Mouse (Mus musculus) limb, embryonic 12.5 days (tissue): ENCODE measurements around the gene Fignl1. TPM values are rescaled to one million over a fixed set of nuclear protein-coding genes. Genes with fewer than 3 reads are reported as not detected.

ENCODE experiments used
- ATAC-seq: fragments of 200-750 bp; cut with Nextera tagmentation; 2 replicates; pipeline ENCODE4 v1.8.0; 2017; ENCODE audit warnings: low read depth, moderate TSS enrichment; ENCODE audit not compliant: insufficient number of reproducible peaks, insufficient read depth, low FRiP score, low TSS enrichment
- H3K27ac ChIP-seq: fragments of 300-500 bp; sonication (generic); 2 replicates; pipeline ENCODE4 v1.5.1; 2016; ENCODE audit warnings: mild to moderate bottlenecking, moderate library complexity
- H3K27me3 ChIP-seq: fragments of 300-500 bp; sonication (generic); 2 replicates; pipeline ENCODE4 v1.6.1; 2016; ENCODE audit warnings: mild to moderate bottlenecking, moderate library complexity
- H3K36me3 ChIP-seq: fragments of 300-500 bp; sonication (generic); 2 replicates; pipeline ENCODE4 v1.6.1; 2016; ENCODE audit warnings: mild to moderate bottlenecking, moderate library complexity
- H3K4me1 ChIP-seq: fragments of 300-500 bp; sonication (generic); replicated peaks from 2 replicates; pipeline ENCODE4 v1.6.1; 2016
- H3K4me2 ChIP-seq: fragments of 300-500 bp; sonication (generic); 2 replicates; pipeline ENCODE4 v1.6.1; 2016; ENCODE audit warnings: mild to moderate bottlenecking, moderate library complexity
- H3K4me3 ChIP-seq: fragments of 300-500 bp; sonication (generic); replicated peaks from 2 replicates; pipeline ENCODE4 v1.5.1; 2016; ENCODE audit warnings: mild to moderate bottlenecking
- H3K9ac ChIP-seq: fragments of 300-500 bp; sonication (generic); replicated peaks from 2 replicates; pipeline ENCODE4 v1.6.1; 2016; ENCODE audit warnings: mild to moderate bottlenecking, moderate library complexity
- H3K9me3 ChIP-seq: fragments of 300-500 bp; sonication (generic); 2 replicates; pipeline ENCODE4 v1.6.1; 2016; ENCODE audit warnings: mild to moderate bottlenecking, moderate library complexity
- WGBS: fragments of 180-500 bp; shearing (Covaris S2); methylation state at CpG from one replicate; pipeline ENCODE4 v1.1.7; 2016; 5-methylcytosine and 5-hydroxymethylcytosine counted together
- polyA plus RNA-seq: library from polyadenylated mRNA; unstranded; fragments of >200 nt; fragmentation: Nextera tagmentation; extraction: Ambion mirVana; gene quantifications from 2 replicates; pipeline ENCODE4 v1.2.1, GENCODE M21; 2016

Fignl1 gene
- polyA plus RNA-seq, 1 experiment from 2014 or later, result 78.1 TPM

GRCm38 (mm10) chr11:11844367-11844971 is 35.7 kb upstream of the Fignl1 start:
- Histone ChIP-seq H3K4me3 (no peak overlapping the region), H3K9me3 (no peaks in the 10 kb centered on the region), H3K4me2 (no peak overlapping the region), H3K27ac (peak overlapping the region; percentile 74), H3K9ac (no peak overlapping the region), H3K4me1 (peaks cover 11% of the 10 kb centered on the region), H3K27me3 (no peaks in the 10 kb centered on the region), H3K36me3 (no peaks in the 10 kb centered on the region)
- ATAC-seq, result peak; percentile 79; the same call in 1 of the 2 replicates
- 47% methylated on average over 13 of the region's 13 CpGs for WGBS

DNA sequence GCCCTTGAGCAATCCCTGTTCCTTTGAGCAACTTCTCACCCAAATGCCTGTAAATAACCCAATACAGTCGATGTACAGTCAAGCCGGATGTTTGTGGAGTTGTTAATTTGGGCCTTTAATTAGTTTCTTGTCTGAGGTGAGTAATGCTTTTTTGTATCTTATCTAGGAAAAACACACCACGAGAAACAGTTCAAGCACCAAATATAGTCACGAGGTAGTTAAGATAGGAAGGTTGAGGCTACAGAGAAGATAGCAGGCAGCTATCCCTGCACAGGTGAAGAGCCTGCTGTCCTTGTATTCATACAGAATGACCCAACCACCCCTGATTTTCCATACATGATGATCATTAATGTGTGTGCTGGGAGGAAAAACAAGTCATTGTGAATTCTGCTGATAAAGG is 32.8 kb upstream of the Fignl1 start:
- no peak overlapping the region for H3K4me2 ChIP-seq
- no peak overlapping the region for H3K9ac ChIP-seq
- 68% methylated on average over 4 of the region's 4 CpGs for WGBS
- H3K9me3 ChIP-seq, result no peaks in the 10 kb centered on the region
- H3K27me3 ChIP-seq, result no peaks in the 10 kb centered on the region
- no peak for ATAC-seq
- H3K4me3 ChIP-seq, result no peak overlapping the region
- H3K27ac ChIP-seq, result no peak overlapping the region
- no peaks in the 10 kb centered on the region for H3K36me3 ChIP-seq
- peaks cover 16% of the 10 kb centered on the region for H3K4me1 ChIP-seq

DNA sequence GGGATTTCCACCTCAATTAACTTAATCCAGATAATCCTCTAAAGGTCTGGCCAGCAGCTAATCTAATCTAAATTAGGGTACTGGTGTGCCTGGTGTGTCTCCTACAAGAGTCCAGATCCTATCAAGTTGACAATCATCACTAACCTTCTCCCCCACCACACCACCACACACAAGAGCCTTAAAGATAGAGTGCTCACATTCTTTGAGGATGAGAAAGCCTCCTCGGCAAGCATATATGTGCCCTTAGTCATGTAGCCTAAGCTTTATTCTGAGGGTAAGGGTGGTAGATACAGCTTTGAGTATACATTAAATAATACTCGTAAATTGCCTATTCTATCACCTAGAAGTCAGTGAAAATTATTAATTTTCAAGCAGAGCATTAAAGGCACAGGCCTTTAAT is 32.0 kb upstream of the Fignl1 start:
- no peaks in the 10 kb centered on the region for H3K27me3 ChIP-seq
- WGBS, result 67% methylated on average over 2 of the region's 2 CpGs
- ATAC-seq, result no peak
- H3K36me3 ChIP-seq, result no peaks in the 10 kb centered on the region
- no peak overlapping the region for H3K27ac ChIP-seq
- no peak overlapping the region for H3K9ac ChIP-seq
- H3K9me3 ChIP-seq, result no peaks in the 10 kb centered on the region
- no peak overlapping the region for H3K4me2 ChIP-seq
- peaks cover 20% of the 10 kb centered on the region for H3K4me1 ChIP-seq
- no peak overlapping the region for H3K4me3 ChIP-seq

- H3K4me3 ChIP-seq, result no peak overlapping the region
- H3K9ac ChIP-seq, result no peak overlapping the region
- H3K4me2 ChIP-seq, result no peak overlapping the region
- no peaks in the 10 kb centered on the region for H3K36me3 ChIP-seq
- H3K9me3 ChIP-seq, result no peaks in the 10 kb centered on the region
- peaks cover 21% of the 10 kb centered on the region for H3K4me1 ChIP-seq
- WGBS, result 89% methylated on average over 7 of the region's 7 CpGs
- H3K27me3 ChIP-seq, result no peaks in the 10 kb centered on the region
- H3K27ac ChIP-seq, result no peak overlapping the region
- ATAC-seq, result no peak
These were observed 31.1 kb upstream of the Fignl1 start for GRCm38 (mm10) chr11:11839874-11840273.

- no peak overlapping the region for H3K4me3 ChIP-seq
- no peak for ATAC-seq
- no peak overlapping the region for H3K4me2 ChIP-seq
- H3K9me3 ChIP-seq, result no peaks in the 10 kb centered on the region
- no peak overlapping the region for H3K9ac ChIP-seq
- peaks cover 25% of the 10 kb centered on the region for H3K4me1 ChIP-seq
- H3K27me3 ChIP-seq, result no peaks in the 10 kb centered on the region
- H3K36me3 ChIP-seq, result no peaks in the 10 kb centered on the region
- H3K27ac ChIP-seq, result peak overlapping the region; percentile 79
- 72% methylated on average over 5 of the region's 5 CpGs for WGBS
These were observed 28.6 kb upstream of the Fignl1 start for GRCm38 (mm10) chr11:11837384-11837783.

DNA sequence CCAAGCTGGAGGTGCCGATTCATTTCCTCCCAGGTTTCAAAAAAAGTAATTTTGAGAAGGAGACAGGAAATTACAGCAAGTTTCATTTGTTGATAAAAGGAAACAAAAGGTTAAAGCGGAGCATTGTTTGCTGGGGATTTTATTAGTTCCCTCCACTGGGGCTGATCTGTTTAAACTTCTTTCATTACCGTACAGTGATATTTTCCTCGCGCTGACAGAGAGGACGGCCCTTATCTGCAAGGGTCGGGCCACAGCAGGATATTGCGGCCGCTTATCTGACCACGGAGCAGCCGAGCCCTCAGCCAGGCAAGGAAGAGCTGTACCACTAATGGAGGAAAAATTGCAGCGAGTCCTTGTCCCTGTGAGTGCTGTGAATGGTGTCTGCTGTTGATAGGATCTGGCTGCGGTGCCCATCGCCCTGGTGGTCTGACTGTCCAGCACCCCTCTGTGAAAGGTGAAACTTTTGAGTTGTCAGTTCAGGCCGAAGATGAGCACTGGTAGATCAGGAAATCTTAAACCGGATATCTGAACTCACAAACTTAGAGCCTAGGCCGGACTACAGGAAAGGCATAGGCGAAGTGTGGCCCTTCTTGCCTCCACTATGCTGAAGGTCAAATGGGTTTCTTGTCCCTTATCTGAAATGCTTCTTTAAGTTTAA is 28.1 kb upstream of the Fignl1 start:
- Histone ChIP-seq H3K4me3 (no peak overlapping the region), H3K9me3 (no peaks in the 10 kb centered on the region), H3K27ac (peak overlapping the region; percentile 79), H3K36me3 (no peaks in the 10 kb centered on the region), H3K4me2 (peak overlapping the region; percentile 11; the same call in 1 of the 2 replicates), H3K27me3 (no peaks in the 10 kb centered on the region), H3K4me1 (peaks cover 30% of the 10 kb centered on the region), H3K9ac (no peak overlapping the region)
- 0 out of 2 replicates have a peak, but pooled peaks have one; percentile 33 for ATAC-seq
- WGBS, result 41% methylated on average over 18 of the region's 18 CpGs

- Histone ChIP-seq H3K36me3 (no peaks in the 10 kb centered on the region), H3K27me3 (no peaks in the 10 kb centered on the region), H3K9ac (no peak overlapping the region), H3K4me2 (0 out of 2 replicates have a peak overlapping the region, but pooled peaks have one; percentile 11), H3K27ac (peak overlapping the region; percentile 79), H3K9me3 (no peaks in the 10 kb centered on the region), H3K4me3 (no peak overlapping the region), H3K4me1 (peaks cover 34% of the 10 kb centered on the region)
- no peak for ATAC-seq
- WGBS, result 61% methylated on average over 8 of the region's 8 CpGs
These were observed 27.5 kb upstream of the Fignl1 start for GRCm38 (mm10) chr11:11836262-11836661.

- H3K27me3 ChIP-seq, result no peaks in the 10 kb centered on the region
- H3K4me3 ChIP-seq, result no peak overlapping the region
- peak overlapping the region; percentile 79; the same call in 1 of the 2 replicates for H3K27ac ChIP-seq
- H3K4me1 ChIP-seq, result peaks cover 38% of the 10 kb centered on the region
- no peak for ATAC-seq
- H3K9me3 ChIP-seq, result no peaks in the 10 kb centered on the region
- 74% methylated on average over 4 of the region's 4 CpGs for WGBS
- H3K4me2 ChIP-seq, result no peak overlapping the region
- no peak overlapping the region for H3K9ac ChIP-seq
- no peaks in the 10 kb centered on the region for H3K36me3 ChIP-seq
These were observed 27.0 kb upstream of the Fignl1 start for GRCm38 (mm10) chr11:11835791-11836190.

DNA sequence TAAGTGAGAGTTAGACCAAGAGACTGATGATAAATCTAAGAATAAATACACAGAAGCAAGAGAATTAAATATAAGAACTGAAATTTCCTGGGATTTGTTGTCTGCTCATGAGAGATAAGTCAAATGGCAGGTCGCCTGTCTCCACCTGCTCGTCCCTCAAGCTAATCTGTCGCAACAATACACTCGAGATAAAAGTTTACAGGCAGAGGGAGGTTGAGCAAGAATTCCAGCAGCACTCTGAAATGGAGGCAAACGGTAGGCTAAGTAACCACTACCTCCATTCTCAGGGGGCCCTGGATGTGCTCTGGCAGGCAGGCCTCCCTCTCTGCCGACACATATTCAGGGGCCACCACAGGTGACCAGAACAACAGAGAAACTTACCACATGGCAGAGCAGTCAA is 26.6 kb upstream of the Fignl1 start:
- Histone ChIP-seq H3K4me3 (no peak overlapping the region), H3K36me3 (no peaks in the 10 kb centered on the region), H3K4me1 (peaks cover 41% of the 10 kb centered on the region), H3K9ac (no peak overlapping the region), H3K4me2 (no peak overlapping the region), H3K27ac (peak overlapping the region; percentile 62; the same call in 1 of the 2 replicates), H3K27me3 (no peaks in the 10 kb centered on the region), H3K9me3 (no peaks in the 10 kb centered on the region)
- no peak for ATAC-seq
- whole genome bisulfite sequencing, result 41% methylated on average over 6 of the region's 6 CpGs

- 9% methylated on average over 8 of the region's 8 CpGs for WGBS
These were observed 24.3 kb upstream of the Fignl1 start for GRCm38 (mm10) chr11:11833100-11833499.

DNA sequence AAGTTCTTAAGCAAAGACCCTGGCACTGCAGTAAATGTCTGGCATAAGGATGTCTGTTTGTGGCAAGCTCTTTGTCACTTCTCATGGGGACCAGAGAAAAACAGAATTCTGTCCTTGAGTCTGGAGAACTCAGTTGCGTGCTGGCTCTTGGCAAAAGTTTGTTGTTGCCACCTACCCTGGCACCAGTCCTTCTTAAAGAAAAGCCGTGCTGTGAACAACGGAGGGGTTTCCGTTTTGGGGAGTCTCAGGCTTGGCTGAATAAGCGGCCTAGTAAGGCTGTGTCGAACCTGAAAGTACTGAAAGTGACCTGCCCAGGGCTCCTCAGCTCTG is 24.0 kb upstream of the Fignl1 start:
- no peak overlapping the region for H3K4me2 ChIP-seq
- H3K4me3 ChIP-seq, result no peak overlapping the region
- H3K36me3 ChIP-seq, result no peaks in the 10 kb centered on the region
- H3K9ac ChIP-seq, result no peak overlapping the region
- H3K27me3 ChIP-seq, result no peaks in the 10 kb centered on the region
- peak overlapping the region; percentile 96 for H3K27ac ChIP-seq
- WGBS, result 23% methylated on average over 6 of the region's 6 CpGs
- ATAC-seq, result no peak
- H3K9me3 ChIP-seq, result no peaks in the 10 kb centered on the region
- H3K4me1 ChIP-seq, result peaks cover 66% of the 10 kb centered on the region

More at GRCm38 (mm10) chr11:11833100-11833499, 24.3 kb upstream of the Fignl1 start:
- ATAC-seq, result no peak
- no peaks in the 10 kb centered on the region for H3K9me3 ChIP-seq
- H3K4me3 ChIP-seq, result no peak overlapping the region
- H3K4me1 ChIP-seq, result peaks cover 64% of the 10 kb centered on the region
- H3K9ac ChIP-seq, result no peak overlapping the region
- peak overlapping the region; percentile 96 for H3K27ac ChIP-seq
- H3K4me2 ChIP-seq, result no peak overlapping the region
- H3K36me3 ChIP-seq, result no peaks in the 10 kb centered on the region
- H3K27me3 ChIP-seq, result no peaks in the 10 kb centered on the region
